Mouse (Mus musculus) heart, postnatal 0 days (tissue): ENCODE measurements around the gene Casp9.
A peak's percentile ranks its signal among the peaks of the same experiment; 100 is the strongest.

ENCODE experiments used
- CTCF ChIP-seq: IDR thresholded peaks from 2 replicates; pipeline ENCODE4 v1.5.1; 2016; ENCODE audit warnings: antibody characterized with exemption, control low read depth, low read depth
- EP300 ChIP-seq: IDR thresholded peaks from 2 replicates; pipeline ENCODE4 v1.6.1; 2016; ENCODE audit warnings: antibody characterized with exemption, low read depth

DNA sequence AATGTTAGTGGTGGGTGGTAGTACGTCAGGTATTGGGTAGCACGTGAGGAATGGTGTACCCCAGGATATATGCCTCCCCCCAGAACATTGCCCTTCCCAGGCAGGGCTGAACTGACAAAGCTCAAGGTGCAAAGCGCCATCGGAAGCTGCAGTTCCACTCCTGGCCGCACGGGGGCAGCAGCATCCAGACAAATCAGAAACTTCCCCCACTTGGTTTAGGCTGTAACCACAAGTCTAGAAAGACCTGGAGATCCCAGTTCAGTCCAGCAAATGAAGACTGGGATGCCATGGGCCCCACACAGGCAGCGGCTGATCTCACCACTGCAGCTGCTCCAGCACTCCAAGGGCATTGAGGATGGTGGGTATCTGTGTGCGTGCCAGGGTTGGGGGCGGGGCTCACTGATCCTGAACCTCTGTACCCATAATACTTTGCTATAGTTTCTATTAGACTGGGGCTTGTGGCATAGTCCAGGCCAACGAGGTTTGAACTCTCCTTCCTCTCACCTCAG lies 64.1 kb downstream of the Casp9 start:
- TF ChIP-seq EP300: no peak
- TF ChIP-seq CTCF: peak; percentile 97
